In genomic region chr13:8834573-8834972, GRCm38 (mm10) we compare ENCODE assay signal across 20 mouse cellular contexts. TPM values are rescaled to one million over a fixed set of nuclear protein-coding genes. Genes with fewer than 3 reads are reported as not detected.
DNase-seq lines count a peak whose midpoint lies in the region; ATAC-seq lines count a peak whose summit lies in the region.
"Had no signal": no experiment of that assay in that cellular context is flagged by ENCODE, and none has a peak within 500 bp of the region (broad histone marks: within the 10 kb centered on the region; RNA-seq: fewer than 3 reads in every experiment).

No protein-coding gene starts in this region.

- intact Hi-C loops in left cerebral cortex, postnatal 25 days (cut with DNase I): no loop called here

- 0 out of 2 replicates have a peak, but pooled peaks have one; percentile 49 for ATAC-seq in forebrain, embryonic 13.5 days
- no peak for ATAC-seq in forebrain, embryonic 11.5 days (replicated peaks; ENCODE audit: low FRiP score)
- ATAC-seq: intestine, embryonic 15.5 days had no signal

- no peak overlapping the region for H3K4me2 ChIP-seq in forebrain, embryonic 13.5 days
- no peak overlapping the region for H3K4me2 ChIP-seq in forebrain, embryonic 11.5 days (ENCODE audit: low read depth, low read length, severe bottlenecking)
- H3K4me2 ChIP-seq: embryonic facial prominence, embryonic 12.5 days; heart, embryonic 11.5 days; heart, embryonic 15.5 days; hindbrain, embryonic 14.5 days; intestine, embryonic 15.5 days had no signal

- WGBS in forebrain, embryonic 13.5 days: 92% methylated on average over 5 of the region's 5 CpGs
- WGBS in forebrain, embryonic 11.5 days: 96% methylated on average over 5 of the region's 5 CpGs

- DNase-seq in forebrain, embryonic 11.5 days (ENCODE audit: low spot score): no peak
- peak; percentile 58 for DNase-seq in layer of hippocampus, adult 11-12 months (ENCODE audit: low spot score)
- no peak for DNase-seq in layer of hippocampus, postnatal 25 days (ENCODE audit: extremely low spot score in 1 of 2, low spot score in 1 of 2)
- peak; percentile 72 for DNase-seq in layer of hippocampus, adult 9-11 months
- DNase-seq in adrenal gland, adult (ENCODE audit: inconsistent age in 2 of 2, low spot score in 1 of 2): no peak
- DNase-seq in left cerebral cortex, postnatal 25 days (ENCODE audit: low spot score in 2 of 2): no peak
- DNase-seq in frontal cortex, postnatal 25 days (ENCODE audit: low spot score in 2 of 2): no peak
- DNase-seq: adrenal gland, postnatal 14 days; cerebellum, adult 2 months; cerebellum, postnatal 14 days; gastrocnemius, postnatal 14 days; heart, adult 2 months; heart, postnatal 14 days had no signal

- peaks cover 8% of the 10 kb centered on the region for H3K4me1 ChIP-seq in forebrain, embryonic 13.5 days
- H3K4me1 ChIP-seq in forebrain, embryonic 11.5 days (replicated peaks; ENCODE audit: control insufficient read depth, insufficient read depth, low read length): peaks cover 5% of the 10 kb centered on the region; the same call in 1 of the 2 replicates
- H3K4me1 ChIP-seq: embryonic facial prominence, embryonic 12.5 days; heart, embryonic 15.5 days; intestine, embryonic 15.5 days had no signal

- H3K36me3 ChIP-seq in forebrain, embryonic 13.5 days (ENCODE audit: poor library complexity, severe bottlenecking): peaks cover 69% of the 10 kb centered on the region
- peaks cover 4% of the 10 kb centered on the region; the same call in 1 of the 2 replicates for H3K36me3 ChIP-seq in forebrain, embryonic 11.5 days (ENCODE audit: control insufficient read depth, insufficient read depth, low read length)

- H3K27me3 ChIP-seq in forebrain, embryonic 13.5 days: no peaks in the 10 kb centered on the region
- H3K27me3 ChIP-seq in forebrain, embryonic 11.5 days (ENCODE audit: control insufficient read depth, insufficient read depth, low read length): no peaks in the 10 kb centered on the region
- H3K27me3 ChIP-seq: embryonic facial prominence, embryonic 12.5 days; heart, embryonic 15.5 days; intestine, embryonic 15.5 days had no signal

- H3K9me3 ChIP-seq in forebrain, embryonic 13.5 days (replicated peaks): no peaks in the 10 kb centered on the region
- no peaks in the 10 kb centered on the region for H3K9me3 ChIP-seq in forebrain, embryonic 11.5 days (ENCODE audit: control insufficient read depth, low read length)
- H3K9me3 ChIP-seq: embryonic facial prominence, embryonic 12.5 days; heart, embryonic 15.5 days; hindbrain, embryonic 10.5 days; intestine, embryonic 15.5 days had no signal

- no peak overlapping the region for H3K27ac ChIP-seq in forebrain, embryonic 13.5 days
- H3K27ac ChIP-seq in forebrain, embryonic 11.5 days (ENCODE audit: low read depth, low read length): no peak overlapping the region
- H3K27ac ChIP-seq: embryonic facial prominence, embryonic 12.5 days; heart, adult 2 months; heart, embryonic 15.5 days; hindbrain, embryonic 10.5 days; hindbrain, embryonic 14.5 days; intestine, embryonic 15.5 days had no signal

- no peak overlapping the region for H3K9ac ChIP-seq in forebrain, embryonic 13.5 days
- no peak overlapping the region for H3K9ac ChIP-seq in forebrain, embryonic 11.5 days (ENCODE audit: low read length)
- H3K9ac ChIP-seq: embryonic facial prominence, embryonic 12.5 days; heart, embryonic 15.5 days; hindbrain, embryonic 14.5 days; intestine, embryonic 15.5 days had no signal

- H3K4me3 ChIP-seq in forebrain, embryonic 13.5 days: no peak overlapping the region
- no peak overlapping the region for H3K4me3 ChIP-seq in forebrain, embryonic 11.5 days (ENCODE audit: low read depth, low read length)
- H3K4me3 ChIP-seq: embryonic facial prominence, embryonic 12.5 days; heart, adult 2 months; heart, embryonic 15.5 days; hindbrain, embryonic 10.5 days; intestine, embryonic 15.5 days had no signal

RNA-seq across cellular contexts. Expression of gene Wdr37, which starts 37.1 kb away (rescaled TPM):
- polyA plus RNA-seq in forebrain, embryonic 13.5 days (2015; fragmentation: Nextera tagmentation; extraction: Ambion mirVana): 43.4 and 46.0 TPM in 2 replicates
- 43.0 and 43.5 TPM in 2 replicates for polyA plus RNA-seq in forebrain, embryonic 11.5 days (2014; fragmentation: Nextera tagmentation; extraction: Ambion mirVana)
- 10 to 100 TPM; 84.9 to 89.5 TPM for total RNA-seq in layer of hippocampus, postnatal 25 days (2021)
- total RNA-seq in left cerebral cortex, postnatal 25 days (2021): 100 to 1,000 TPM in 1 of 2 experiments, 10 to 100 TPM in 1; 97.1 to 102 TPM

RNA-seq across cellular contexts. Expression of gene Idi1, which starts 50.7 kb away (rescaled TPM):
- 103 and 120 TPM in 2 replicates for polyA plus RNA-seq in forebrain, embryonic 13.5 days (2015; fragmentation: Nextera tagmentation; extraction: Ambion mirVana)
- 162 and 168 TPM in 2 replicates for polyA plus RNA-seq in forebrain, embryonic 11.5 days (2014; fragmentation: Nextera tagmentation; extraction: Ambion mirVana)
- total RNA-seq in layer of hippocampus, postnatal 25 days (2021): 10 to 100 TPM; 37.4 to 43.1 TPM
- total RNA-seq in left cerebral cortex, postnatal 25 days (2021): 10 to 100 TPM; 41.2 to 41.3 TPM

Comparison
In these comparisons a context has a peak if more than half of its experiments do, and no peak if none do; other contexts are left out.
1. DNase-seq: peak in layer of hippocampus, adult 11-12 months (single experiment) and layer of hippocampus, adult 9-11 months (single experiment); none in forebrain, embryonic 11.5 days (single experiment), layer of hippocampus, postnatal 25 days (0 of 2), adrenal gland, adult (0 of 2), left cerebral cortex, postnatal 25 days (0 of 2) and frontal cortex, postnatal 25 days (0 of 2).